Mouse (Mus musculus) adrenal gland, postnatal 14 days (tissue): Measurements from ENCODE around the gene Gm21972. TPM values are rescaled to one million over a fixed set of nuclear protein-coding genes. Genes with fewer than 3 reads are reported as not detected.

Experiments used
- DNase-seq: peaks from one replicate; pipeline ENCODE4 v3.0.0; 2021; ENCODE audit warnings: mixed read lengths
- total RNA-seq: library from RNA; stranded (reverse); gene quantifications from 2 replicates; pipeline ENCODE4 v1.2.3, GENCODE M21; 2021

Gm21972 gene
- total RNA-seq, 1 experiment from 2014 or later, result 1.4 TPM

- no peak for DNase-seq
These were observed 27.6 kb downstream of the Gm21972 start for GRCm38 (mm10) chr1:86161061-86161460.

- DNase-seq, result no peak
These were observed 41.2 kb downstream of the Gm21972 start for GRCm38 (mm10) chr1:86174602-86175001.

- DNase-seq, result no peak
These were observed 42.6 kb downstream of the Gm21972 start for GRCm38 (mm10) chr1:86176066-86176465.

GRCm38 (mm10) chr1:86178462-86179253 lies 45.2 kb downstream of the Gm21972 start:
- DNase-seq, result peak; percentile 91

GRCm38 (mm10) chr1:86182004-86182709 lies 48.7 kb downstream of the Gm21972 start:
- no peak for DNase-seq

- DNase-seq, result no peak
These were observed 50.3 kb downstream of the Gm21972 start for GRCm38 (mm10) chr1:86183577-86184263.

- DNase-seq, result no peak
These were observed 53.3 kb downstream of the Gm21972 start for GRCm38 (mm10) chr1:86186762-86187161.

- DNase-seq, result no peak
These were observed 54.4 kb downstream of the Gm21972 start for GRCm38 (mm10) chr1:86187856-86188255.

- no peak for DNase-seq
These were observed 54.8 kb downstream of the Gm21972 start for GRCm38 (mm10) chr1:86188271-86188670.

GRCm38 (mm10) chr1:86189034-86189702 lies 55.7 kb downstream of the Gm21972 start:
- no peak for DNase-seq

- DNase-seq, result no peak
These were observed 57.4 kb downstream of the Gm21972 start for GRCm38 (mm10) chr1:86190843-86191242.

GRCm38 (mm10) chr1:86194044-86194443 lies 60.6 kb downstream of the Gm21972 start:
- DNase-seq, result no peak

- DNase-seq, result no peak
These were observed 64.8 kb downstream of the Gm21972 start for GRCm38 (mm10) chr1:86198276-86198675.

GRCm38 (mm10) chr1:86199026-86199425 lies 65.6 kb downstream of the Gm21972 start:
- no peak for DNase-seq

GRCm38 (mm10) chr1:86201312-86201711 lies 67.9 kb downstream of the Gm21972 start:
- DNase-seq, result no peak

- no peak for DNase-seq
These were observed 69.3 kb downstream of the Gm21972 start for GRCm38 (mm10) chr1:86202617-86203219.

GRCm38 (mm10) chr1:86210676-86211075 lies 77.2 kb downstream of the Gm21972 start:
- DNase-seq, result no peak

- DNase-seq, result no peak
These were observed 78.1 kb downstream of the Gm21972 start for GRCm38 (mm10) chr1:86211498-86211897.
